7 mouse cellular contexts compared by ENCODE assay signal in the genomic region with DNA sequence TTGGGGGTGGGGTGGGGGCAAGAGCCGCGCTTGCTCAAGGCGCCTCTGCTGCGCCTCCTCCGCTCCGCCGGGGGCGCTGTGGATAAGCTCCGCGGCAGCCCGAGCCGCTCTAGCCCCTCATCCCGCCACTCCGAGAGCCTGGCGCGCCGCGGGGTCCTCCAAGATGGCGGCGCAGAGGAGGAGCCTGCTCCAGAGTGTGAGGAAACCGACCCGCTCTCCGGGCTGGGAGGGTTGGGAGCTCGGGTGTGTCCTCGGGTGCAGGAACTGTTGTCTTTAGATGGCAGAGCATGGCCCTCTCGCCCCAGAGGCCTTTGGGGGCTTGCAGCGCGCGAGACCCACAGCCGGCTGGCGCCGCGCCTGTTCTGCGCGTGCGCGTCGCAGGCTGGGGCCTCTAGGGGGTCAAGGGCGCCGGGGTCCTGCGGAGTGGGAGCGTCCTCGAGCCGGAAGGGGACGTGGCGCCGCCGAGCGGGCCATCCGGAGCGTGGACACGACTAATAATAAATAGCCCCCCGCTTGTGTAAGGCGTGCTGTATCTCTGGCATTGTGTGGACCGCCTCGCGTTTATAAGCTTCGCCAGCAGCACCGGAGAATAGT. TPM values are rescaled to one million over a fixed set of nuclear protein-coding genes. Genes with fewer than 3 reads are reported as not detected.
A peak's percentile ranks its signal among the peaks of the same experiment; 100 is the strongest.
DNase-seq lines count a peak whose midpoint lies in the region; ATAC-seq and TF ChIP-seq lines count a peak whose summit lies in the region.

A gene (plus strand): TSS at position 135 of the 594 bp plus-strand sequence.

- peak; percentile 92 for ATAC-seq in intestine, postnatal 0 days
- ATAC-seq in midbrain, embryonic 12.5 days (ENCODE audit: low FRiP score, low read depth) = peak; percentile 94

- H3K27me3 ChIP-seq in intestine, postnatal 0 days (replicated peaks; ENCODE audit: control insufficient read depth, insufficient read depth, low read length) = no peaks in the 10 kb centered on the region
- H3K27me3 ChIP-seq in midbrain, embryonic 12.5 days = no peaks in the 10 kb centered on the region
- no peaks in the 10 kb centered on the region for H3K27me3 ChIP-seq in small intestine, adult 2 months (ENCODE audit: control insufficient read depth, insufficient read depth, low read length)

- peak; percentile 51 for TF ChIP-seq POLR2A in small intestine, adult 2 months (IDR thresholded peaks at IDR 0.05; ENCODE audit: low read depth, low read length)

- peak within 1 kb of the TSS; percentile 95 for H3K27ac ChIP-seq in intestine, postnatal 0 days (ENCODE audit: low read depth, low read length)
- H3K27ac ChIP-seq in midbrain, embryonic 12.5 days (replicated peaks) = peak within 1 kb of the TSS; percentile 99
- peak within 1 kb of the TSS; percentile 83 for H3K27ac ChIP-seq in small intestine, adult 2 months (ENCODE audit: insufficient read depth, low read depth, low read length)

- DNase-seq in adrenal gland, adult 8-10 months = peak; percentile 83
- peak; percentile 96 for DNase-seq in embryo, embryonic 9.5 days (ENCODE audit: extremely low spot score)
- DNase-seq in gonadal fat pad, adult 2 months (ENCODE audit: low read depth) = no peak
- peak; percentile 95 for DNase-seq in left cerebral cortex, postnatal 4 days

- peak within 1 kb of the TSS; percentile 73 for H3K4me3 ChIP-seq in intestine, postnatal 0 days (ENCODE audit: low read depth, low read length)
- peak within 1 kb of the TSS; percentile 76 for H3K4me3 ChIP-seq in midbrain, embryonic 12.5 days
- H3K4me3 ChIP-seq in small intestine, adult 2 months (ENCODE audit: low read depth, low read length) = peak within 1 kb of the TSS; percentile 70

- under 1% methylated on average over 59 of the region's 59 CpGs for WGBS in intestine, postnatal 0 days
- WGBS in midbrain, embryonic 12.5 days = under 1% methylated on average over 46 of the region's 59 CpGs
- WGBS in small intestine, adult 2 months = under 1% methylated on average over 59 of the region's 59 CpGs

- no peaks in the 10 kb centered on the region for H3K36me3 ChIP-seq in intestine, postnatal 0 days (ENCODE audit: control insufficient read depth, insufficient read depth)
- 0 out of 2 replicates have a peak, but pooled peaks cover 10% of the 10 kb centered on the region for H3K36me3 ChIP-seq in midbrain, embryonic 12.5 days
- no peaks in the 10 kb centered on the region for H3K36me3 ChIP-seq in small intestine, adult 2 months (ENCODE audit: control insufficient read depth, insufficient read depth, low read length)

- peak; percentile 82 for TF ChIP-seq CTCF in intestine, postnatal 0 days (IDR thresholded peaks at IDR 0.05; ENCODE audit: low read depth)
- peak; percentile 67 for TF ChIP-seq CTCF in small intestine, adult 2 months (IDR thresholded peaks at IDR 0.05; ENCODE audit: extremely low read depth, insufficient read length, insufficient replicate concordance, low read depth, low read length)

- H3K9ac ChIP-seq in intestine, postnatal 0 days (ENCODE audit: low read depth, low read length) = peak within 1 kb of the TSS; percentile 83
- H3K9ac ChIP-seq in midbrain, embryonic 12.5 days (replicated peaks) = peak within 1 kb of the TSS; percentile 78

- peak within 1 kb of the TSS; percentile 77 for H3K4me2 ChIP-seq in intestine, postnatal 0 days (replicated peaks; ENCODE audit: low read depth)
- peak within 1 kb of the TSS; percentile 92 for H3K4me2 ChIP-seq in midbrain, embryonic 12.5 days (replicated peaks)

- peaks cover 13% of the 10 kb centered on the region for H3K4me1 ChIP-seq in intestine, postnatal 0 days (replicated peaks; ENCODE audit: control insufficient read depth, insufficient read depth, low read length)
- peaks cover 22% of the 10 kb centered on the region for H3K4me1 ChIP-seq in midbrain, embryonic 12.5 days
- peaks cover 15% of the 10 kb centered on the region for H3K4me1 ChIP-seq in small intestine, adult 2 months (ENCODE audit: control insufficient read depth, insufficient read depth, insufficient read length, low read length)

- intact Hi-C loops in left cerebral cortex, postnatal 4 days (cut with DNase I) = no loop called here

- H3K9me3 ChIP-seq in intestine, postnatal 0 days (ENCODE audit: control insufficient read depth) = no peaks in the 10 kb centered on the region
- no peaks in the 10 kb centered on the region for H3K9me3 ChIP-seq in midbrain, embryonic 12.5 days

RNA-seq across cellular contexts. Expression of the gene that starts here (rescaled TPM):
- 10 to 100 TPM; 16.2 to 31.8 (median 26.8) TPM for total RNA-seq in adrenal gland, adult 8-10 months (2022)
- 17.0 and 20.9 TPM in 2 replicates for polyA plus RNA-seq in gonadal fat pad, adult 2 months (2012; rRNA removed)
- polyA plus RNA-seq in intestine, postnatal 0 days (2015; fragmentation: Nextera tagmentation; extraction: Ambion mirVana) = 12.6 and 13.6 TPM in 2 replicates
- total RNA-seq in left cerebral cortex, postnatal 4 days (2021) = 10 to 100 TPM; 27.7 to 36.2 TPM
- polyA plus RNA-seq in midbrain, embryonic 12.5 days (2016; fragmentation: Nextera tagmentation; extraction: Ambion mirVana) = 41.9 and 43.6 TPM in 2 replicates
- polyA plus RNA-seq in small intestine, adult 2 months (2012; rRNA removed) = 14.7 and 28.6 TPM in 2 replicates
